In the genomic region with DNA sequence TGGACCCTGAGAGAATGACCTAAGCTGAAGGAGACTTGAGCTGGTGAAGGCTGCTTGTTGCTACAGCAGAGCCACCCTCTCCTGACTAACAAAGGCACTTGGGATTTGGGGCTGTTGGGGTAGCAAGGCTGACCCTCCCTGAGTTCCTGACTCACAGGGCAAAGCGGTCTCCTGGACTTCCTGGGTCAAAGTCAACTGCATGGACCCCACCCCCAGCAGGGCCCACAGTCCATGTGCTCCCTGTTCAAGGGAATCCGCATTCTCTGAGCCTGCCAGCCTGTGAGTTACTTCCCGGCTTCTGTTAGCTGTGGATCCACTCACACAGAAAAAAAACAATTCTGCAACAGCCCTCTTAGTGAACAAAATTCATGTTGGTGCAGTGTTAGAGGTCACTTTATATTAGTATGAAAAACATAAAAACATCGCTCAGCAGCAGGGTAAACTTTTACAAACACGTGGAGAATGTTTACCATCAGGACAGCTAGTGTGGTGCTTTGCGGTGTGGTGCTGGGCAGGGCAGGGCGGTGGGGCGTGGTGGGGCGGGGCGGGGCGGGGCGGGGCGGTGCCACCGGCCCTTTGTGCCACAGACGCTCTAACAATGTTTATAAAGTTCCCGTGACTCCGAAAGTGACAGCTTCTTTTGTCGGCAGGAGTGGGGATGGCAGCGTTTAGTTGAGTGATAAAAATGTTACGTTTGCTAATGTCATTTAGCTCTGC, we compare ENCODE assay signal across 9 mouse cellular contexts.
DNase-seq lines count a peak whose midpoint lies in the region; ATAC-seq and TF ChIP-seq lines count a peak whose summit lies in the region.
"Had no signal": no experiment of that assay in that cellular context is flagged by ENCODE, and none has a peak within 500 bp of the region (broad histone marks: within the 10 kb centered on the region; RNA-seq: fewer than 3 reads in every experiment).

No protein-coding gene starts in this region.

- TF ChIP-seq EP300 in CH12.LX (IDR thresholded peaks at IDR 0.05; ENCODE audit: low read length), result no peak

- TF ChIP-seq RAD21 in CH12.LX (IDR thresholded peaks at IDR 0.05; ENCODE audit: low read depth, low read length), result no peak

- no peak overlapping the region for H3K27ac ChIP-seq in CH12.LX (ENCODE audit: insufficient read depth, low read depth)
- no peak overlapping the region for H3K27ac ChIP-seq in hindbrain, embryonic 16.5 days (ENCODE audit: low read depth, low read length)
- no peak overlapping the region for H3K27ac ChIP-seq in liver, embryonic 12.5 days

- peaks cover 33 to 49% of the 10 kb centered on the region in 2 experiments for H3K4me1 ChIP-seq in CH12.LX (ENCODE audit: control insufficient read depth in 1 of 2, insufficient read depth in 2 of 2)
- peaks cover 19% of the 10 kb centered on the region for H3K4me1 ChIP-seq in hindbrain, embryonic 16.5 days (ENCODE audit: control insufficient read depth, insufficient read depth, low read depth, low read length)
- H3K4me1 ChIP-seq in liver, embryonic 12.5 days, result peaks cover 7% of the 10 kb centered on the region; the same call in 1 of the 2 replicates

- no peak for TF ChIP-seq POLR2A in CH12.LX (IDR thresholded peaks at IDR 0.05; ENCODE audit: low read depth, low read length)

- H3K27me3 ChIP-seq in CH12.LX (replicated peaks), result no peaks in the 10 kb centered on the region
- H3K27me3 ChIP-seq in hindbrain, embryonic 16.5 days (replicated peaks; ENCODE audit: control insufficient read depth, insufficient read depth, low read length), result peaks cover 3% of the 10 kb centered on the region; the same call in 1 of the 2 replicates
- H3K27me3 ChIP-seq in liver, embryonic 12.5 days (replicated peaks), result peaks cover 26% of the 10 kb centered on the region; the same call in 1 of the 2 replicates

- H3K36me3 ChIP-seq in CH12.LX (replicated peaks in 1 of 2; ENCODE audit: control insufficient read depth in 1 of 2, insufficient read depth in 1 of 2, low read length in 1 of 2), result no peaks in the 10 kb centered on the region
- no peaks in the 10 kb centered on the region for H3K36me3 ChIP-seq in hindbrain, embryonic 16.5 days (ENCODE audit: control insufficient read depth, insufficient read depth, low read length)
- no peaks in the 10 kb centered on the region for H3K36me3 ChIP-seq in liver, embryonic 12.5 days

- no peak for ATAC-seq in hindbrain, embryonic 16.5 days
- 0 out of 2 replicates have a peak, but pooled peaks have one; percentile 42 for ATAC-seq in liver, embryonic 12.5 days

- H3K9me3 ChIP-seq in CH12.LX (replicated peaks; ENCODE audit: low read length), result peaks cover 4% of the 10 kb centered on the region
- H3K9me3 ChIP-seq in hindbrain, embryonic 16.5 days (ENCODE audit: control insufficient read depth, low read length), result no peaks in the 10 kb centered on the region
- no peaks in the 10 kb centered on the region for H3K9me3 ChIP-seq in liver, embryonic 12.5 days (replicated peaks)

- H3K79me2 ChIP-seq in CH12.LX (replicated peaks; ENCODE audit: control insufficient read depth, extremely low read depth, insufficient read depth, poor library complexity, severe bottlenecking), result no peaks in the 10 kb centered on the region

- TF ChIP-seq CTCF in CH12.LX (conservative IDR thresholded peaks at IDR 0.05 in 1 of 2, IDR thresholded peaks at IDR 0.05 in 1 of 2; ENCODE audit: low read depth in 2 of 2, low read length in 2 of 2), result no peak

- in situ Hi-C loops in CH12.LX (cut with MboI; ENCODE audit: low pct_ligation_motif_present, low pct_unique_long_range_greater_than_20kb, low sequenced_read_pairs), result no loop called here

- no peak overlapping the region for H3K9ac ChIP-seq in CH12.LX (ENCODE audit: insufficient read depth, low read depth)
- H3K9ac ChIP-seq in hindbrain, embryonic 16.5 days (ENCODE audit: low read depth, low read length), result no peak overlapping the region
- H3K9ac ChIP-seq in liver, embryonic 12.5 days, result no peak overlapping the region

- peak overlapping the region in 1 of 3 experiments; percentile 30 for H3K4me3 ChIP-seq in CH12.LX (replicated peaks in 1 of 3; ENCODE audit: low read depth in 2 of 3, low read length in 2 of 3, poor library complexity in 1 of 3)
- H3K4me3 ChIP-seq in hindbrain, embryonic 16.5 days (ENCODE audit: low read length), result no peak overlapping the region
- 0 out of 2 replicates have a peak overlapping the region, but pooled peaks have one; percentile 4 for H3K4me3 ChIP-seq in liver, embryonic 12.5 days

- intact Hi-C loops in left cerebral cortex, postnatal 4 days (cut with DNase I), result no loop called here
- intact Hi-C loops in left cerebral cortex, postnatal 25 days (cut with DNase I), result no loop called here

- DNase-seq in CH12.LX (ENCODE audit: extremely low read depth), result no peak
- peak; percentile 17 for DNase-seq in embryo, embryonic 10 days (ENCODE audit: low spot score)
- DNase-seq in urinary bladder, postnatal 4 days (ENCODE audit: low spot score in 2 of 2), result no peak
- no peak for DNase-seq in left cerebral cortex, postnatal 4 days
- no peak for DNase-seq in left cerebral cortex, postnatal 25 days (ENCODE audit: low spot score in 2 of 2)
- no peak for DNase-seq in spleen, postnatal 4 days (ENCODE audit: low spot score in 2 of 2)
- DNase-seq: gastrocnemius, postnatal 25 days had no signal

- 4% methylated on average over 19 of the region's 20 CpGs for WGBS in hindbrain, embryonic 16.5 days
- 6% methylated on average over 14 of the region's 20 CpGs for WGBS in liver, embryonic 12.5 days (ENCODE audit: insufficient replicate concordance)

- dilution Hi-C loops in CH12.LX (cut with MboI; ENCODE audit: extremely low pct_ligation_motif_present, extremely low pct_unique_long_range_greater_than_20kb, low sequenced_read_pairs), result no loop called here

- H3K4me2 ChIP-seq in CH12.LX (ENCODE audit: insufficient read depth, low read depth, poor library complexity, severe bottlenecking), result peak overlapping the region; percentile 72
- H3K4me2 ChIP-seq in hindbrain, embryonic 16.5 days (ENCODE audit: low read length), result 0 out of 2 replicates have a peak overlapping the region, but pooled peaks have one; percentile 8
- H3K4me2 ChIP-seq in liver, embryonic 12.5 days, result peak overlapping the region; percentile 46

TF ChIP-seq in CH12.LX, 34 proteins besides CTCF, POLR2A, EP300 and RAD21:
- TF ChIP-seq USF2 (conservative IDR thresholded peaks at IDR 0.05; ENCODE audit: low read depth, low read length) (no peak), MAFK (IDR thresholded peaks at IDR 0.05; ENCODE audit: insufficient replicate concordance, low read length) (no peak), ZC3H11A (IDR thresholded peaks at IDR 0.05; ENCODE audit: low read depth, low read length) (no peak), JUN (IDR thresholded peaks at IDR 0.05; ENCODE audit: insufficient read depth, low read depth, low read length) (no peak), ZNF384 (IDR thresholded peaks at IDR 0.05; ENCODE audit: low read depth, low read length) (no peak), NELFE (IDR thresholded peaks at IDR 0.05; ENCODE audit: low read depth, low read length) (no peak), MAZ (IDR thresholded peaks at IDR 0.05; ENCODE audit: low read depth, low read length) (no peak), MXI1 (IDR thresholded peaks at IDR 0.05; ENCODE audit: low read depth, low read length) (peak; percentile 50; the same call in 1 of the 2 replicates), UBTF (IDR thresholded peaks at IDR 0.05; ENCODE audit: low read depth, low read length) (no peak), SIN3A (IDR thresholded peaks at IDR 0.05; ENCODE audit: low read length) (0 out of 2 replicates have a peak, but pooled peaks have one; percentile 65)

Comparison
In these comparisons a context has a peak if more than half of its experiments do, and no peak if none do; other contexts are left out.
1. H3K4me2 ChIP-seq: peak in every context shown above with its lines; median percentile 72 in CH12.LX; 46 in liver, embryonic 12.5 days; 8 in hindbrain, embryonic 16.5 days.